8 mouse cellular contexts compared by ENCODE assay signal in genomic region chr12:58268563-58269501, GRCm38 (mm10). TPM values are rescaled to one million over a fixed set of nuclear protein-coding genes. Genes with fewer than 3 reads are reported as not detected.
DNase-seq lines count a peak whose midpoint lies in the region; ATAC-seq lines count a peak whose summit lies in the region.

Gene Clec14a, minus strand, starts transcription at chr12:58269290.

- 13% methylated on average over 32 of the region's 32 CpGs for WGBS in forebrain, embryonic 16.5 days
- WGBS in limb, embryonic 10.5 days = 7% methylated on average over 32 of the region's 32 CpGs
- WGBS in midbrain, embryonic 10.5 days = 9% methylated on average over 32 of the region's 32 CpGs

- H3K9me3 ChIP-seq in forebrain, embryonic 16.5 days (ENCODE audit: control insufficient read depth, low read length) = no peaks in the 10 kb centered on the region
- no peaks in the 10 kb centered on the region for H3K9me3 ChIP-seq in limb, embryonic 10.5 days (replicated peaks)
- no peaks in the 10 kb centered on the region for H3K9me3 ChIP-seq in midbrain, embryonic 10.5 days (replicated peaks)

- H3K9ac ChIP-seq in forebrain, embryonic 16.5 days (replicated peaks; ENCODE audit: low read depth, low read length) = peak within 1 kb of the TSS; percentile 66

- no peaks in the 10 kb centered on the region for H3K27me3 ChIP-seq in forebrain, embryonic 16.5 days (replicated peaks; ENCODE audit: control insufficient read depth, insufficient read depth, low read length)
- peaks cover 10% of the 10 kb centered on the region for H3K27me3 ChIP-seq in limb, embryonic 10.5 days (ENCODE audit: low read depth, poor library complexity, severe bottlenecking)
- H3K27me3 ChIP-seq in midbrain, embryonic 10.5 days (ENCODE audit: low read depth, poor library complexity, severe bottlenecking) = peaks cover 24% of the 10 kb centered on the region

- peak; percentile 12 for DNase-seq in Muller cell, postnatal 12 days (ENCODE audit: inconsistent ontology term)
- peak; percentile 46 for DNase-seq in adrenal gland, postnatal 10 days
- DNase-seq in limb, embryonic 10.5 days (ENCODE audit: low spot score) = peak; percentile 72
- DNase-seq in midbrain, embryonic 10.5 days (ENCODE audit: low spot score) = peak; percentile 61
- peak; percentile 15 for DNase-seq in telencephalon, adult 2 months (ENCODE audit: low read depth, low spot score)
- DNase-seq in thymus, postnatal 10 days (ENCODE audit: low spot score in 2 of 2) = no peak

- peak within 1 kb of the TSS; percentile 10; the same call in 1 of the 2 replicates for H3K27ac ChIP-seq in forebrain, embryonic 16.5 days (ENCODE audit: low read length)
- H3K27ac ChIP-seq in limb, embryonic 10.5 days = peak within 1 kb of the TSS; percentile 93
- H3K27ac ChIP-seq in midbrain, embryonic 10.5 days (replicated peaks) = peak within 1 kb of the TSS; percentile 79

- ATAC-seq in forebrain, embryonic 16.5 days = peak; percentile 84
- peak; percentile 88 to 90 for ATAC-seq in hematopoietic stem cell, adult 5-6 weeks (replicated peaks in 1 of 2; ENCODE audit: insufficient read depth in 1 of 2, low FRiP score in 2 of 2, low TSS enrichment in 1 of 2, low read depth in 1 of 2, poor library complexity in 2 of 2, severe bottlenecking in 2 of 2)

- peak within 1 kb of the TSS; percentile 43 for H3K4me3 ChIP-seq in forebrain, embryonic 16.5 days (replicated peaks; ENCODE audit: low read length)
- peak within 1 kb of the TSS; percentile 55 for H3K4me3 ChIP-seq in limb, embryonic 10.5 days
- H3K4me3 ChIP-seq in midbrain, embryonic 10.5 days = peak within 1 kb of the TSS; percentile 56

- no peaks in the 10 kb centered on the region for H3K36me3 ChIP-seq in forebrain, embryonic 16.5 days (ENCODE audit: control insufficient read depth, insufficient read depth)
- H3K36me3 ChIP-seq in limb, embryonic 10.5 days = no peaks in the 10 kb centered on the region
- no peaks in the 10 kb centered on the region for H3K36me3 ChIP-seq in midbrain, embryonic 10.5 days

- peak within 1 kb of the TSS; percentile 79 for H3K4me2 ChIP-seq in forebrain, embryonic 16.5 days (ENCODE audit: low read length)

- peaks cover 12% of the 10 kb centered on the region for H3K4me1 ChIP-seq in forebrain, embryonic 16.5 days (replicated peaks; ENCODE audit: control insufficient read depth, insufficient read depth, low read length)
- peaks cover 19% of the 10 kb centered on the region for H3K4me1 ChIP-seq in limb, embryonic 10.5 days
- peaks cover 15% of the 10 kb centered on the region for H3K4me1 ChIP-seq in midbrain, embryonic 10.5 days

RNA-seq across cellular contexts. Expression of gene Clec14a, which starts in this region (rescaled TPM):
- total RNA-seq in adrenal gland, postnatal 10 days (2021) = 10 to 100 TPM; 18.9 to 21.3 TPM
- 4.7 and 6.5 TPM in 2 replicates for polyA plus RNA-seq in forebrain, embryonic 16.5 days (2015; fragmentation: Nextera tagmentation; extraction: Ambion mirVana)
- 0.84 and 1.6 TPM in 2 replicates for total RNA-seq in hematopoietic stem cell, adult 5-6 weeks (2017)
- polyA plus RNA-seq in limb, embryonic 10.5 days (2016; fragmentation: Nextera tagmentation; extraction: Ambion mirVana) = 3.9 and 6.0 TPM in 2 replicates
- polyA plus RNA-seq in midbrain, embryonic 10.5 days (2016; fragmentation: Nextera tagmentation; extraction: Ambion mirVana) = 6.4 and 6.5 TPM in 2 replicates

Comparison
In these comparisons a context has a peak if more than half of its experiments do, and no peak if none do; other contexts are left out.
1. DNase-seq: peak in Muller cell, postnatal 12 days (single experiment), adrenal gland, postnatal 10 days (single experiment), limb, embryonic 10.5 days (single experiment), midbrain, embryonic 10.5 days (single experiment) and telencephalon, adult 2 months (single experiment); none in thymus, postnatal 10 days (0 of 2).
2. H3K27ac ChIP-seq: peak in every context shown above with its lines; median percentile 93 in limb, embryonic 10.5 days; 79 in midbrain, embryonic 10.5 days; 10 in forebrain, embryonic 16.5 days.
3. Peak in every context shown above with its lines, with median percentiles within 50 percentile points of each other: H3K4me3 ChIP-seq.